Mouse (Mus musculus) regulatory T cell (primary cell): ENCODE data around the gene Rpl31.

Experiments
- in situ Hi-C: fragments of 300-600 bp; cut with MboI, MseI; formaldehyde crosslinking; loops from one replicate; pipeline ENCODE4 v1.15.1; 2025; ENCODE audit warnings: high pct_unique_total_duplicates

Gene Rpl31

DNA sequence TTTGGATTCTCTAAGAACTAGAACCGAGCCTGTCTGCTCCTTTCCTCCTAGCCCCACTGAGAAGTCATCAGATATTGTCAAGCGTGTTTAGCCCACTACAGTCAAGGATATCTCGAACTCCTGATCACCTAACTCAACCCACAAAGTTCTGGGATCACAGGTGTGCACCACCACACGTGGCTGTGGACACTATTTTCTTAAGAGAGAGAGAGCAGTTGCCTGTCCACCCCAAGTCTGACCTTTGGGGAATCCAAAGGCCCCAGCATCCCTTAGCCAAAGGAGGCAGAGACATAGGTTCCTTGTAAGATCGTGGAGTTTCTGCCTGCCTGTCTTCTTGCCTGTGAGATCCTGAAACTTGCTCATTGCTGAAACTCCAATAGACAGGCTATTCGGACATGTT lies 597 bp upstream of the Rpl31 start:
- in situ Hi-C loops, result no loop called here

GRCm38 (mm10) chr1:39368267-39368841 lies 712 bp downstream of the Rpl31 start:
- in situ Hi-C loops, result no loop called here

DNA sequence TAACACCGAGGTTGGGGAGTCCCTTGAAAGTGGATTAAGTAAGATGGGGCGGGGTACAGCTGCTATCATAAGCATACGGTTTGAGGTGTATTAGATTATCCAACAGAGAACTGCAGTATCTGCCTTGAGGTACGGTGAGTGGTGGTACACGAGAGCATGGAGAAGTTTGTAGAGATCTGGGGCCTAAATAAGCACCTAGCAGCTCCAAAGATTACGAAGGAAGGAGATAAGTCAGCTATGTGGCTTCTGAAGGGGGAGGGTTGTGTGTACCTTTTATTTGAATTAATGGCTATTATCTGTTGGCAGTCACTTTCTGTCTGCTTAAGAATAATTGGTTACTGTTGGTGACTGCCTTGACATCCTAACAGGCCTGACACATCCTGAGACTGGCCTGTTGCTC lies 2.8 kb downstream of the Rpl31 start:
- in situ Hi-C loops, result no loop called here

GRCm38 (mm10) chr1:39372220-39372843 lies 4.7 kb downstream of the Rpl31 start:
- in situ Hi-C loops, result no loop called here

DNA sequence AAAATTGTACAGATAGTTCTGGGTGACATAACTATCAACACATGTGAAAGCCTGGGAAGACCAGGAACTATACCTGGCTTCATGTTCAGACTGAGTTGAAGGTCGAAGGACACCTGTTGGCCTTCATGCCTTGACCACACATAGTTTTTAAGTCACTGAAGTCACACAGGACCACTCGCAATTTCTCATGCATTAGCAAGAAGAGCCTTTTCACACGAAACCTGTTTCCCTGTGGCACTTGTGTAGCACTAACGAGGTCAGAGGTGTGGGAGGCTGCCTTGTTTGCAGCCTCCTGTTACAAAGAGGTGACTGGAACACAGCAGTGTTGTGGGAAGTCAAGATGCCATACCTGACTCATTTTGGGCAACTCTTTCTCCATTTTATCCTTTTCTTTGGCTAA lies 5.7 kb downstream of the Rpl31 start:
- in situ Hi-C loops, result no loop called here

- in situ Hi-C loops, result no loop called here
These were observed 6.7 kb downstream of the Rpl31 start for GRCm38 (mm10) chr1:39374231-39374809.

DNA sequence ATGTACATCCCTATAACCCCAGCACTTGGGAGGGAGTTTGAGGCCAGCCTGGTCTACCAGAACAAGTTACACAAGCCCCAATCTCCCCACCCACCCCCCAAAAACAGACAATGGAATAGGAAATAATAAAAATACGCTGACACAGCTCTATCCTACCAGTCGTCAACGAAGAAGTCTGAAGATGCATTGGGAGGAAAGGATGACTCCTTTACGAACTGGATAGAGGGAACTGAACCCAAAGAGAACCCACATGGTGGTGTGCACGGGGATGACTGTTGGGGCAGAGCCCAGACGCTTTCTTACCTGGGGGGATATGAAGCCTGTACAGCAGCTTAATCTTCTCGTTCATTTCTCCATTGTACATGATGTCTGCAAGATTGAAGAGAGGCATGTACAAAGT lies 8.5 kb downstream of the Rpl31 start:
- in situ Hi-C loops, result no loop called here

DNA sequence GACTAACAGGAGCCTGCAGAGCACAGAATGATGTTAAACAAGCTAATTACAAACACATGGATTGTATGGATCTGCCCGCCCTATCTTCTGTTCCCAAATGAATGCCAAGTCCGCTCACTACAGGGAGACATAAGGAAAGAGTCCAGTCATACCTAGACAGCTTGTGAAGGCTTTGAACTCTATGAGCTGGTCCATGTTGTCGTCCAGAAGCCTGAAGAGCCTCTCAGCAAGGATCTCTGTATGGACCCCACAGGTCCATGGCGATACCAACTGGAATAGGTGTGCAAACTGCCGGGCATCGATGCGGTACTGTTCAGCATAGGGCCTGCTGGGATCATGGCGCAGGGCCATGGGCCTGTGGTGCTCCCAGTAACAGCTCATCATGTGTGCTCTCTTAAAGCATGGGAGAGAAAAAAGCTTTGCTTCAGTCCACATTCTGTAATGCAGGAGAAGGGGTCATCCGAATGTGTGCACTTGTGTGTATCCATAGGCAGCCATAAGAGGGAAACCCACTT lies 9.1 kb downstream of the Rpl31 start:
- in situ Hi-C loops, result no loop called here

DNA sequence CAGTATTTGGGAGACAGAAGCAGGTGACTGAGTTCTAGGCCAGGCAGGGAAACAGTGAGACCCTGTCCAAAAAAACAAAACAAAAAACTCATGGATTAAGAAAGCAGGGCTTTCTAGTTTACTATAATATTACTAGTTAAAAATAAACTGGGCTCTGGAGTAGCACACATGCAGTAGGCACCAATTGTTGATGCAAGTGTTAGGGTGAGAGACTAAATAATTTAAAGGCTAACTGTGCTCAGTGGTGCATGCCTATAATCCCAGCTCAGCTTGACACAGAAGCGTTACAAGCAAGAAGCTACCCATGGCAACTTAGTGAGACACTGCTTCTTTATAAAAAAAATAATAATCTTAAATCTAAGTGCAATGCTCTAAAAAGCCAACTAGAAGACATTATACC lies 10.9 kb downstream of the Rpl31 start:
- in situ Hi-C loops, result no loop called here

DNA sequence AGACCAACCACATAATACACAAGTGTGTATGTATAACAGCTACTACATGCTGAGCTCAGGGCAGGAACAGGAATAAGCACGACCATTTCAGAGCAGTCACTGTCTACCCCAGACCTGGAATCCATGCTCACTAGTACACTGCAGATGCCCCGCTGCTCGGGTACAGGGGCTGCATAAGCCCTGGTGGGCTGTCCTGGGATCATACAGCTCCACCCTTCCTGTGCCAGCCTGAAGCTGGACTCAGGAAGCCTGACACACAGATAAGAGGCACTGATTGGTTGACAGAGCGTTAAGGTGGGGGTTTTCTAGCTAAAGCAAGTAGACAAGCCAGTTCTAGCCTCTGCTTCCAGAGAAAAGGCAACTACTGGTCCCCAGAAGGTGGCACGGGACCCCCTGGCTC lies 11.4 kb downstream of the Rpl31 start:
- in situ Hi-C loops, result no loop called here

DNA sequence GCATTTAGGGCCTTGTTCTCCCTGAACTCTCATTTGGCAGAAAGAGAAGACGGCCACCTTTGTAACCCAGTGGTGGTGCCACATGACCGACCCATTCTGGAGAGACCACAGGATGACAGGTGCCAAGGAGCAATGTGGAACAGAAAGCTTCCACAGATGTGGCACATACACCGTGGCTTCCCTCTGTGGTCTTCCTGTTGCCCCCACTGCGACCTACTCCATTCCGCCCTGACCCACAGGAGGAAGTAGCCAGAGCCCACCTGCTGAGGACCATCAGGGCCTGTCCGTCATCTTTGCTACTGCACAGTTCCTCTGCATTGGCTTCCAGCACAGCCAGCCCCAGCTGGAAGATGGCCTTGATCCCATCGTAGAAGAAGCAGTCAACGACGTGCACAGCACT lies 13.4 kb downstream of the Rpl31 start:
- in situ Hi-C loops, result no loop called here

GRCm38 (mm10) chr1:39384914-39385313 lies 17.3 kb downstream of the Rpl31 start:
- in situ Hi-C loops, result no loop called here

GRCm38 (mm10) chr1:39386456-39386855 lies 18.8 kb downstream of the Rpl31 start:
- in situ Hi-C loops, result no loop called here

DNA sequence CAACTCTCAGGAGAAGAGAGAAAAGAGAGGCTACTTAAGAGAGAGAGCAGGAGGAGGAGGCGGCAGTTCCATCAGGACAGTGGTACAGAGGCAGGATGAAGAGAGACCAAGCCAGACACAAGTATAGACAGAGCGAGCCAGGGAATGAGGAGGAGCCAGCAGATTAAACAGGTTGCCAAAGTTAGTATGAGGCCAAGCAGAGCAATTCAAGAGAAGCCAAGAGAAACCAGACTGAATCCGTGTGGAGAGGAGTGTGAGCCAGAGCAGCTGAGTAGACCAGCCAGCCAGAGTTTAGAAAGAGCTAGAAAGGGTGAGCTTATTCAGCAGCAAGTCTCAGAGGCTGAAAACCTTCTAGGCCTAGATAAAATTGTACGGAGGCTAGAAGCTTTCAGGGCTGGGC lies 19.9 kb downstream of the Rpl31 start:
- in situ Hi-C loops, result no loop called here

DNA sequence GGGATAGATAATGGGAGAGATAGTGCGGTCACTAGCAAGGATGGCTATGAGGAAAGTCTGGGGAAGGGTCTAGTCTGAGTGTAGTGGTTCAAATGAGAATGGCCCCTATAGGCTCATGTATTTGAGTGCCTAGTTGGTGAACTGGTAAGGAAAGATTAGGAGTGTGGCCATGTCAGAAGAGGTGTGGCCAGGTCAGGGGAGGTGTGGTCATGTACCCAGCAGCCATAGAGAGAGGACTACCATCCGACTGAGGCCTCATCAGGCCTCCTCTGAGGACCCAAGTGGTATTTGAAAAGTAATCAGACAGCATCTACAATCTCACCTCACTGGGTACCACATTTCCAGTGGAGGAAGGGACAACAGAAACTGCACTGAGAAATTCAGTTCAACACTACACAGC lies 20.5 kb downstream of the Rpl31 start:
- in situ Hi-C loops, result no loop called here

DNA sequence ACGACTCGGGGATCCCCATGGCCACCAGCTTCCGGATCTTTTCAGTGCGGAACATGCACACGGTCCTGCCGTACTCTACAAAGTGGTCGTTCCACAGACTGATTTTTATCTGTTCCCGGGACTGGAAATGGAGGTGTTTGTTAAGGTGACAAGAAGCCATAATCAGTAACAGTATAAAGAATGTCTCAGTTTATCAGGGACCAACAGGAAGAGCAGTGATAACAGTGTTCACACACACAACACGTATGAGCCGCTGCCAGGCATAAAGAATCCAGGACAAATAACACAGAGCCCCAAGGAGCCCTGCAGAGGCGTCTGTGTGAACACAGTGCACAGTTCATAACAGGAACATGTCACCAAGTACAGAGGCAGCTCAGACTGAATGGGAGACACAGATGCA lies 21.7 kb downstream of the Rpl31 start:
- in situ Hi-C loops, result no loop called here

DNA sequence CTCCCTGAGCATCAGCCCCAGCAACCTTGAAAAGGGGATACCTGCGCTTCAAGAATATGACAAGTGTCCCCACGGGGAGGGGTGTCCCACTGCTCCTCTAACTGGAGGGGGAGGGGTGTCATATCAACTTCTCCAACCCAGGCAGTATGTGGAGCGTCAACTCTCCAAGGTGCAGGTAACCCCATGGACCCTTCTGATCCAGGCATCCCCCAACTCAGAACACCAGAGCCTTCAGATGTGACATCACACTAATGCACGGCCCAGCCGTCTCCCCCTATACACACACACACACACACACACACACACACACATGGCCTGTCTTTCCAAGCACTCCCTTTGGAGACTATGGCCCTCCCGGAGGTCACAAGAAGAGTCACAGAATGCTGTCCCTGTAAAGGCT lies 24.0 kb downstream of the Rpl31 start:
- in situ Hi-C loops, result loop anchor here (5.0 kb wide), 1 partner anchor 131 kb away; no protein-coding TSS in a partner anchor

DNA sequence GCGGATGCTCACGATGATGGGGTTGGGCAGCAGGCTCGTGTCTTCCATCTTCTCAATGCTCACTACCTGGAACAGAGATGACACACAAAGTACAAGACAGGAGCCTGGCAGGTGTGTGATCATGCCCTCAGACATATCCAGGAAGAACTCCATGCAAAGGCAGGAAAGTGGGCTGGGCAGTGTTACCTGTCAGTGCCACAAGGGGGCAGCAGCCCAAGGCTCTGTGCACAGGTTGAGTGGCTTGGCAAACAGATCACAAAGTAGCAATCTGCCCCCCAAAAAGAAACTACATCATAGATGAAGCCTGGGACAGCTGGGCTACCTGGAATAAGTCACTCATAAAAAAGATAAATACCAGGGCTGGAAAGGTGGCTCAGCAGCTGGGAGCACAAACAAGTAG lies 24.5 kb downstream of the Rpl31 start:
- in situ Hi-C loops, result loop anchor here (5.0 kb wide), 1 partner anchor 130 kb away; no protein-coding TSS in a partner anchor

- in situ Hi-C loops, result loop anchor here (5.0 kb wide), 1 partner anchor 129 kb away; no protein-coding TSS in a partner anchor
These were observed 25.7 kb downstream of the Rpl31 start for GRCm38 (mm10) chr1:39393217-39393867.

- in situ Hi-C loops, result loop anchor here (5.0 kb wide), 1 partner anchor 128 kb away; no protein-coding TSS in a partner anchor
These were observed 26.5 kb downstream of the Rpl31 start for GRCm38 (mm10) chr1:39394096-39394495.

- in situ Hi-C loops, result loop anchor here (5.0 kb wide), 1 partner anchor 128 kb away; no protein-coding TSS in a partner anchor
These were observed 27.0 kb downstream of the Rpl31 start for GRCm38 (mm10) chr1:39394650-39395049.

DNA sequence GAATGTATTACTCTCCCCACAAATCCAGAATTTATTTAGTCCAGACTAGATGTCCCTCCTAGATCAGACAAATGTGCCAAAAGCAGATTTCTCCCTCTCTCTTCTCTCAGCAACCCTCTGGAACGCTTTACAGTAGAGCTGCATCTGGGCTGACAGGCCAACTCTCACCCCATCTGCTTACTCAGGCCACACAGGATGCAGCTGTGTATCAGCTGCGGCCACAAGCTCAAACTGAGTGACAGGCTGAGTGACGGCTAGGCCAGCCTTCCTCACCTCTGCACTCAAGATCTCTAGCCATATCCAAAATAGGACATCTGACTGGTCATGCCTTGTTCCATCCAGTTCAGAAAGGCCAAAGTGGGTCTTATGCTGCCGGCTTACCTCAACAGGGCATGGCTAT lies 28.7 kb downstream of the Rpl31 start:
- in situ Hi-C loops, result no loop called here
